Mouse (Mus musculus) neural tube, embryonic 15.5 days (tissue): ENCODE results near the gene Zfp169. TPM values are rescaled to one million over a fixed set of nuclear protein-coding genes. Genes with fewer than 3 reads are reported as not detected.
A peak's percentile ranks its signal among the peaks of the same experiment; 100 is the strongest.
"Not testable (repeated sequence)": the region's sequence is repeated elsewhere in the genome, so short reads cannot be mapped to it uniquely, and the experiment has no call there.

ENCODE experiments used
- ATAC-seq: fragments of 200-750 bp; cut with Nextera tagmentation; 2 replicates; pipeline ENCODE4 v1.8.0; 2017; ENCODE audit warnings: mild to moderate bottlenecking, moderate TSS enrichment, moderate library complexity; ENCODE audit not compliant: low FRiP score
- H3K27ac ChIP-seq: fragments of 300-500 bp; sonication (generic); replicated peaks from 2 replicates; pipeline ENCODE4 v1.5.1; 2015; ENCODE audit warnings: mild to moderate bottlenecking, inconsistent platforms
- H3K27me3 ChIP-seq: fragments of 300-500 bp; sonication (generic); replicated peaks from 2 replicates; pipeline ENCODE4 v1.6.1; 2015; ENCODE audit warnings: inconsistent platforms
- H3K36me3 ChIP-seq: fragments of 300-500 bp; sonication (generic); 2 replicates; pipeline ENCODE4 v1.6.1; 2015; ENCODE audit warnings: inconsistent platforms
- H3K4me1 ChIP-seq: fragments of 300-500 bp; sonication (generic); 2 replicates; pipeline ENCODE4 v1.6.1; 2015; ENCODE audit warnings: inconsistent platforms
- H3K4me2 ChIP-seq: fragments of 300-500 bp; sonication (generic); 2 replicates; pipeline ENCODE4 v1.6.1; 2015; ENCODE audit warnings: inconsistent platforms, mild to moderate bottlenecking, moderate library complexity
- H3K4me3 ChIP-seq: fragments of 300-500 bp; sonication (generic); replicated peaks from 2 replicates; pipeline ENCODE4 v1.5.1; 2015; ENCODE audit warnings: mild to moderate bottlenecking, inconsistent platforms
- H3K9ac ChIP-seq: fragments of 300-500 bp; sonication (generic); replicated peaks from 2 replicates; pipeline ENCODE4 v1.6.1; 2015; ENCODE audit warnings: mild to moderate bottlenecking, inconsistent platforms
- H3K9me3 ChIP-seq: fragments of 300-500 bp; sonication (generic); replicated peaks from 2 replicates; pipeline ENCODE4 v1.6.1; 2016; ENCODE audit warnings: inconsistent platforms
- WGBS: fragments of 180-500 bp; shearing (Covaris S2); methylation state at CpG from one replicate; pipeline ENCODE4 v1.1.7; 2015; ENCODE audit warnings: mixed read lengths; 5-methylcytosine and 5-hydroxymethylcytosine counted together
- polyA plus RNA-seq: library from polyadenylated mRNA; unstranded; fragments of >200 nt; fragmentation: Nextera tagmentation; extraction: Ambion mirVana; gene quantifications from 2 replicates; pipeline ENCODE4 v1.2.1, GENCODE M21; 2015

Zfp169 gene
- polyA plus RNA-seq, 1 experiment from 2014 or later: 4.9 TPM

- Histone ChIP-seq H3K36me3 (no peaks in the 10 kb centered on the region), H3K4me3 (peak overlapping the region; percentile 94), H3K9ac (peak overlapping the region; percentile 99), H3K4me2 (peak overlapping the region; percentile 66), H3K27me3 (no peaks in the 10 kb centered on the region), H3K9me3 (no peaks in the 10 kb centered on the region), H3K4me1 (peaks cover 32% of the 10 kb centered on the region), H3K27ac (peak overlapping the region; percentile 100)
- under 1% methylated on average over 61 of the region's 72 CpGs for WGBS
- peak; percentile 92 for ATAC-seq
Observed at GRCm38 (mm10) chr13:48545476-48546281, 32.4 kb upstream of the Zfp169 start.

DNA sequence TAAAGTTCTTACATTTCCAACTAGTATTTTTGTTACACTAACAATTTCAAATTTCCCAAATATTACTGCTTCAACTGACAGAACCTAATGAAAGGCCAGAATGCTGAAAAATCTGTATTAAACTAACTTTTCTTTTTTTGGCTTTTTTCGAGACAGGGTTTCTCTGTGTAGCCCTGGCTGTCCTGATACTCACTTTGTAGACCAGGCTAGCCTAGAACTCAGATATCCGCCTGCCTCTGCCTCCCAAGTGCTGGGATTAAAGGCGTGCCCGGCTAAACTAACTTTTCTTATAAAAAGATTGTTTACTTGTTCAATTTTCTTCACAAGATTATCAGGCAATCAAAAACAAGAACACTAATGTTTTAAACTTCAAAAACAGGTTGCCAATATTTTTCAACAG, 31.6 kb upstream of the Zfp169 start:
- peak overlapping the region; percentile 94 for H3K4me3 ChIP-seq
- no peak for ATAC-seq
- WGBS: 52% methylated on average over 4 of the region's 4 CpGs
- no peaks in the 10 kb centered on the region for H3K27me3 ChIP-seq
- no peaks in the 10 kb centered on the region for H3K9me3 ChIP-seq
- H3K4me1 ChIP-seq: peaks cover 38% of the 10 kb centered on the region
- H3K4me2 ChIP-seq: peak overlapping the region; percentile 66
- no peaks in the 10 kb centered on the region for H3K36me3 ChIP-seq
- no peak overlapping the region; the same call in 1 of the 2 replicates for H3K9ac ChIP-seq
- no peak overlapping the region for H3K27ac ChIP-seq

GRCm38 (mm10) chr13:48544391-48544790, 31.1 kb upstream of the Zfp169 start:
- Histone ChIP-seq H3K9me3 (no peaks in the 10 kb centered on the region), H3K27ac (no peak overlapping the region), H3K9ac (no peak overlapping the region), H3K4me2 (peak overlapping the region; percentile 66), H3K36me3 (no peaks in the 10 kb centered on the region), H3K27me3 (no peaks in the 10 kb centered on the region), H3K4me1 (peaks cover 42% of the 10 kb centered on the region), H3K4me3 (no peak overlapping the region)
- ATAC-seq: no peak

GRCm38 (mm10) chr13:48540488-48540887, 27.2 kb upstream of the Zfp169 start:
- 40% methylated on average over 1 of the region's 1 CpGs for WGBS
- ATAC-seq: no peak

DNA sequence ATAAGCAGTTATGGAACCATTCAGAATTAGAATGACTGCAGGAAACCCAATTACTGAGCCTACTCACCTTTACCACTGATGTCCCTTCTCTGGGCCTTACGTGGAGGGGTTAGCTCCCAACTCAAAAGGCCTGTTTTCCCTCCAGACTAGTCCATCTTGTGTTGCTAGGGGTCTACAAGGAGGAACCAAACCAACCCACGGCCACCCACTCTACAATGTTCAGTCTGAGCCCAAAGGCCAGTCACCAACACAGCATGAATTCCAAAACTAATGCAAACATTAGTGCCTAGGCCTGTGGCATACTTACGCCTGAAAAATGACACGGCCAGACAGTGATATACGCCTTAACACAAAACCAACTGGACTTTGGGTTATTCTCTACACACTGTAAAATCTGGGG, 20.2 kb upstream of the Zfp169 start:
- no peaks in the 10 kb centered on the region for H3K4me1 ChIP-seq
- H3K36me3 ChIP-seq: 0 out of 2 replicates have a peak, but pooled peaks cover 2% of the 10 kb centered on the region
- ATAC-seq: no peak
- no peak overlapping the region for H3K27ac ChIP-seq
- no peak overlapping the region for H3K9ac ChIP-seq
- H3K9me3 ChIP-seq: no peaks in the 10 kb centered on the region
- H3K4me2 ChIP-seq: no peak overlapping the region
- no peaks in the 10 kb centered on the region for H3K27me3 ChIP-seq
- WGBS: 91% methylated on average over 5 of the region's 5 CpGs
- no peak overlapping the region for H3K4me3 ChIP-seq

More at GRCm38 (mm10) chr13:48540488-48540887, 27.2 kb upstream of the Zfp169 start:
- Histone ChIP-seq H3K9ac (no peak overlapping the region), H3K27ac (no peak overlapping the region), H3K36me3 (0 out of 2 replicates have a peak, but pooled peaks cover under 1% of the 10 kb centered on the region), H3K4me1 (peaks cover 42% of the 10 kb centered on the region), H3K27me3 (no peaks in the 10 kb centered on the region), H3K4me3 (no peak overlapping the region), H3K4me2 (peak overlapping the region; percentile 11; the same call in 1 of the 2 replicates), H3K9me3 (no peaks in the 10 kb centered on the region)

DNA sequence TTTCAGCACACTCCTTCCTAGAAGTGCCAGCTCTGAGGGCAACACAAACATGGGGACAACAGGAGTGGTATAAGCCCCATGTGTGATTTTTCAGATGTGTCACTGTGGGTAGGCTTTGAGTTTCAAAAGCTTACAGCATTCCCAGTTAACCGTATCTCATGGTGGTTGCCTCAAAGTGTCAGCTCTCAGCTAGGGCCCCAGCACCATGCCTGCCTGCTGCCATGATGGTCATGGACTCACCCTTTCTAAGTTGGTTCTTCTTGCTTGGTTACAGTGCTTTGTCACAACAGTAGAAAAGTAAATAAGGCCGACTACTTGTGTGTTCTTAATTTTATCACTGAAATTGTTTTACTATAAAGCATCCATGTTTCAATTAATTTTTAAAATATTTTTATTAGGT, 18.2 kb upstream of the Zfp169 start:
- 0 out of 2 replicates have a peak, but pooled peaks cover 2% of the 10 kb centered on the region for H3K36me3 ChIP-seq
- H3K4me2 ChIP-seq: no peak overlapping the region
- WGBS: 80% methylated on average over 2 of the region's 2 CpGs
- H3K4me1 ChIP-seq: peaks cover 2% of the 10 kb centered on the region; the same call in 1 of the 2 replicates
- no peaks in the 10 kb centered on the region for H3K27me3 ChIP-seq
- no peaks in the 10 kb centered on the region for H3K9me3 ChIP-seq
- no peak overlapping the region for H3K4me3 ChIP-seq
- H3K9ac ChIP-seq: no peak overlapping the region
- no peak overlapping the region for H3K27ac ChIP-seq
- ATAC-seq: no peak

DNA sequence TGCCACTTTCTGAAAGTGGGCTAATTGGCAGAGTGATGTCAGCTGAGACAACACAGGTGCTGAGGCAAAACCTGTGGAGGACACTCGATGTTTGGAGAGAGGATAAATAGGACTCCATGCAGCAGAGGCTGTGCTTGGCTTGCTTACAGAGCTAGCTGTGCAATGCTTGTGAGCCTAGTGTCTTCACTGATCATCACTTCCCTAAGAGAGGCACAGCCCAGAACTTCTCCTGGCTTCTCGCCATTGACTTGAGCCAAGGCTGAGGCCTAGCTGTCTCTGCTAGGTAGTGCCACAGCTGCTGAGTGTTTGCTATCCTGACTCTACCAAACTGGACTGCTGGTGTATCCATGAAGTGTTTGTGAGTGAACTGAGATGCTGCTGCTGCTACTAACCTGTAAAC, 17.4 kb upstream of the Zfp169 start:
- H3K27ac ChIP-seq: no peak overlapping the region
- H3K9me3 ChIP-seq: no peaks in the 10 kb centered on the region
- WGBS: 76% methylated on average over 2 of the region's 2 CpGs
- H3K4me3 ChIP-seq: no peak overlapping the region
- no peak for ATAC-seq
- no peak overlapping the region for H3K9ac ChIP-seq
- H3K36me3 ChIP-seq: 0 out of 2 replicates have a peak, but pooled peaks cover 2% of the 10 kb centered on the region
- H3K4me2 ChIP-seq: no peak overlapping the region
- H3K27me3 ChIP-seq: no peaks in the 10 kb centered on the region
- H3K4me1 ChIP-seq: peaks cover 2% of the 10 kb centered on the region; the same call in 1 of the 2 replicates

GRCm38 (mm10) chr13:48529028-48529427, 15.8 kb upstream of the Zfp169 start:
- Histone ChIP-seq H3K4me1 (peaks cover 2% of the 10 kb centered on the region; the same call in 1 of the 2 replicates), H3K9ac (no peak overlapping the region), H3K9me3 (no peaks in the 10 kb centered on the region), H3K4me2 (no peak overlapping the region), H3K27me3 (no peaks in the 10 kb centered on the region), H3K4me3 (no peak overlapping the region), H3K36me3 (no peaks in the 10 kb centered on the region), H3K27ac (no peak overlapping the region)
- 57% methylated on average over 2 of the region's 2 CpGs for WGBS
- peak; percentile 54 for ATAC-seq

- H3K27ac ChIP-seq: no peak overlapping the region
- no peaks in the 10 kb centered on the region for H3K27me3 ChIP-seq
- H3K36me3 ChIP-seq: no peaks in the 10 kb centered on the region
- 55% methylated on average over 15 of the region's 15 CpGs for WGBS
- H3K9me3 ChIP-seq: no peaks in the 10 kb centered on the region
- ATAC-seq: peak; percentile 84
- H3K4me3 ChIP-seq: no peak overlapping the region
- H3K9ac ChIP-seq: no peak overlapping the region
- H3K4me2 ChIP-seq: no peak overlapping the region
- H3K4me1 ChIP-seq: peaks cover 2% of the 10 kb centered on the region; the same call in 1 of the 2 replicates
Observed at GRCm38 (mm10) chr13:48528123-48528871, 15.0 kb upstream of the Zfp169 start.

DNA sequence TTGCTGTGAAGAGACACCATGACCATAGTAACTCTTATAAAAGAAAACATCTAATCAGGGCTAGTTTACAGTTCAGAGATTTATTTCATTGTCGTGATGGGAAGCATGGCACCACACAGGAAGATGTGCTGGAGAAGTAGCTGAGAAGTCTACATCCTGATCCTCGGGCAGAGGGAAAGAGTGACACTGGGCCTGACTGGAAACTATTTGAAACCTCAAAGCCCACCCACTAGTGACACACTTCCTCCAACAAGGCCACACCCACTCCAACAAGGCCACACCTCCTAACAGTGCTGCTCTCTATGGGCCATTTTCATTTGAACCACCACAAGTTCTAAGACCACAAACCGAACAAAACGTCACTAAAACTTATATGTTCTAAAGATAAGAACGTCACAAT, 12.5 kb upstream of the Zfp169 start:
- no peak for ATAC-seq
- 88% methylated on average over 5 of the region's 5 CpGs for WGBS
- H3K9ac ChIP-seq: no peak overlapping the region
- no peak overlapping the region for H3K27ac ChIP-seq
- no peak overlapping the region for H3K4me3 ChIP-seq
- H3K9me3 ChIP-seq: no peaks in the 10 kb centered on the region
- no peak overlapping the region for H3K4me2 ChIP-seq
- H3K36me3 ChIP-seq: no peaks in the 10 kb centered on the region
- H3K4me1 ChIP-seq: peaks cover 2% of the 10 kb centered on the region; the same call in 1 of the 2 replicates
- H3K27me3 ChIP-seq: no peaks in the 10 kb centered on the region

GRCm38 (mm10) chr13:48519122-48519521, 5.9 kb upstream of the Zfp169 start:
- H3K4me1 ChIP-seq, H3K9me3 ChIP-seq, H3K4me3 ChIP-seq, H3K4me2 ChIP-seq, H3K27me3 ChIP-seq, H3K27ac ChIP-seq, H3K36me3 ChIP-seq, H3K9ac ChIP-seq, ATAC-seq: not testable (repeated sequence)

GRCm38 (mm10) chr13:48515861-48516260, 2.6 kb upstream of the Zfp169 start:
- H3K9me3 ChIP-seq: no peaks in the 10 kb centered on the region; the same call in 1 of the 2 replicates
- ATAC-seq: no peak
- H3K27ac ChIP-seq: no peak overlapping the region
- H3K4me2 ChIP-seq: no peak overlapping the region
- H3K4me1 ChIP-seq: peaks cover 14% of the 10 kb centered on the region
- 88% methylated on average over 4 of the region's 4 CpGs for WGBS
- no peak overlapping the region for H3K4me3 ChIP-seq
- no peaks in the 10 kb centered on the region for H3K36me3 ChIP-seq
- H3K9ac ChIP-seq: no peak overlapping the region
- no peaks in the 10 kb centered on the region for H3K27me3 ChIP-seq
